Mouse (Mus musculus): ENCODE data around the gene Poc1b.

DNA sequence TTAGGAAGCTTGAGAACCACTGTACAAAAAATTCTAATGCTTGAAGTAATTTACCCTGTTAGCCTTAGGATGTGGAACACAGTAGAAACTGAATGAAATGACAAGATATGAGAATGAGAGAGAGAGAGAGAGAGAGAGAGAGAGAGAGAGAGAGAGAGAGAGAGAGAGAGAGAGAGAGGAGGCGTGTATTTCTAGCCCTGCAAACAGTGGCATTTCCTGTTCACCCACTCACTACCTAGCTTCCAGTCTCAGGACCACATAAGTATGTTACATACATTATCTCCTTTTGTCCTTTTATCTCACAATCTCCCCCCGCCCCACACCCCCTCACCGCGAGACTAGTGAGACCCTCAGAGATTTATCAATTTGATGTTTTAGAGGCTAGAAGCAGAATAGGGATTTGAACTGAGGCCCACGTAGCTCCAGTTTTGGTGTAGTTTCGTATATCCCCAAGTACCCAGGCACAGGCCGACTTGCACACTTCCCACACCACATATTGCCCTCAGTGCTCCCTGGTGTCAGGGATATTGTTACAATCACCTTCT is 134.5 kb downstream of the Poc1b start:
- no peak for TF ChIP-seq GATA1 (IDR thresholded peaks at IDR 0.05; ENCODE audit: low read length)
- no peak for TF ChIP-seq TAL1 (IDR thresholded peaks at IDR 0.05; ENCODE audit: low read length)
